Mouse (Mus musculus) myocyte (in vitro differentiated cells): ENCODE measurements around the gene Fermt3.

Experiments used
- CEBPB ChIP-seq: IDR thresholded peaks from 2 replicates; pipeline ENCODE4 v1.6.1; 2011; ENCODE audit warnings: mild to moderate bottlenecking, moderate library complexity; ENCODE audit not compliant: poor library complexity, insufficient read depth, severe bottlenecking
- E2F4 ChIP-seq: IDR thresholded peaks from one replicate; pipeline ENCODE4 v1.6.1; 2011; ENCODE audit warnings: mild to moderate bottlenecking, control low read depth, moderate library complexity; ENCODE audit not compliant: insufficient read depth
- MAX ChIP-seq: IDR thresholded peaks from one replicate; pipeline ENCODE4 v1.6.1; 2011; ENCODE audit warnings: low read depth, mild to moderate bottlenecking, control low read depth
- MYOD1 ChIP-seq, 3 experiments: IDR thresholded peaks; one replicate each; pipeline ENCODE4 v1.6.1; 2011; ENCODE audit warnings: control low read depth in 2 of 3, low read depth in 2 of 3, mild to moderate bottlenecking in 2 of 3, moderate library complexity in 1 of 3; ENCODE audit not compliant: insufficient read length in 2 of 3, control insufficient read depth in 1 of 3
- MYOG ChIP-seq, 3 experiments: IDR thresholded peaks; one replicate each; pipeline ENCODE4 v1.6.1; 2011; ENCODE audit warnings: control low read depth in 2 of 3, low read depth in 2 of 3, mild to moderate bottlenecking in 2 of 3; ENCODE audit not compliant: insufficient read length in 2 of 3, control insufficient read depth in 1 of 3, insufficient read depth in 1 of 3
- POLR2A ChIP-seq: IDR thresholded peaks from one replicate; pipeline ENCODE4 v1.6.1; 2011; ENCODE audit warnings: low read depth, mild to moderate bottlenecking, control low read depth, moderate library complexity; ENCODE audit not compliant: insufficient read length
- POLR2AphosphoS2 ChIP-seq: IDR thresholded peaks from one replicate; pipeline ENCODE4 v1.6.1; 2011; ENCODE audit warnings: low read depth, control low read depth; ENCODE audit not compliant: insufficient read length
- SRF ChIP-seq: IDR thresholded peaks from one replicate; pipeline ENCODE4 v1.6.1; 2011; ENCODE audit warnings: low read depth; ENCODE audit not compliant: control insufficient read depth, insufficient read length
- TCF12 ChIP-seq: IDR thresholded peaks from one replicate; pipeline ENCODE4 v1.6.1; 2011; ENCODE audit warnings: mild to moderate bottlenecking, control low read depth; ENCODE audit not compliant: poor library complexity, insufficient read depth, severe bottlenecking
- TCF3 ChIP-seq: IDR thresholded peaks from one replicate; pipeline ENCODE4 v1.6.1; 2011; ENCODE audit warnings: low read depth, control low read depth; ENCODE audit not compliant: insufficient read length
- USF1 ChIP-seq: IDR thresholded peaks from one replicate; pipeline ENCODE4 v1.6.1; 2011; ENCODE audit warnings: low read depth, mild to moderate bottlenecking, control low read depth, moderate library complexity

DNA sequence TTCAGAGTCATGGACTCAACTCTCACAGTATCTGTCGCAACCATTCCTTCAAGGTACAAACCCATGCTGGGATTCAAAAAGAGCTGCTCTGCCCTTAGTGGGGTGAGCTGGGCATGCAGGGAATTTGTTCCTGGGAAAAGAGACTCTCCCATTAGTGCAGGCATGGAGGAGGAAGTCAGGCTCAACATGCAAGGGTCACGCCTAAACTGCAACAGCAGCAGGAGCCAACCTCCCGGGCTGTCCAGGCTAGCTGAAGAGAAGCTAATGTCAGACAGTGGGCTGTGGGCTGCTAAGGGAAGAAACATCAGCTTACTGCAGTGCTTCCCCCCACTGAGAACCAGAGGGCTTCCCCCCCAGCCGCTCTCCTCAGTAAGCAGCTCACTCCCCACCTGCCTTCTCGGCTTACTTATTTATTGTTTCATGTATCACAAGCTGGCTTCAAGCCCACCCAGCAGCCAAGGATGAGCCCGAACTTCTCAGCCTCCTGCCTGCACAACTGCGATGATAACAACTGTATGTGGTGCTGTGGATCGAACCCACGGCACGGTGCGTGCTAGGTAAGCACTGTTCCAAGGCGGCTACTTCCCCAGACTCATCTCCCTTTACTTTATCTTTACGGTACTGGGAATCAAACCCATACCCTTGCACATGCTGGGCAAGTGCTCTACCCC lies 46.9 kb downstream of the Fermt3 start:
- TF ChIP-seq POLR2A: no peak
- TF ChIP-seq MYOD1 (IDR thresholded peaks at IDR 0.05; ENCODE audit: control insufficient read depth in 1 of 3, insufficient read length in 2 of 3, low read depth in 2 of 3): no peak
- no peak for TF ChIP-seq MAX
- TF ChIP-seq TCF12: no peak
- TF ChIP-seq CEBPB: no peak
- TF ChIP-seq E2F4: no peak
- TF ChIP-seq SRF: no peak
- no peak for TF ChIP-seq POLR2AphosphoS2
- no peak for TF ChIP-seq USF1
- no peak for TF ChIP-seq MYOG (IDR thresholded peaks at IDR 0.05; ENCODE audit: control insufficient read depth in 1 of 3, insufficient read depth in 1 of 3, insufficient read length in 2 of 3, low read depth in 2 of 3)
- TF ChIP-seq TCF3: no peak
